Mouse (Mus musculus) spleen, postnatal 4 days (tissue): ENCODE results near the gene Dhrs4.

Source experiments
- DNase-seq, 2 experiments: peaks; one replicate each; pipeline ENCODE4 v3.0.0; 2022; ENCODE audit warnings: low spot score in 2 of 2

Gene Dhrs4

GRCm38 (mm10) chr14:55486836-55487235 lies 8.3 kb downstream of the Dhrs4 start:
- DNase-seq, result no peak

- DNase-seq, result peak in 1 of 2 experiments; percentile 70
These were observed 12.0 kb downstream of the Dhrs4 start, which contains the start of gene Carmil3 for GRCm38 (mm10) chr14:55490361-55491201. Gene Carmil3, plus strand, starts transcription at chr14:55490651.

- DNase-seq, result peak; percentile 70 to 85
These were observed 12.8 kb downstream of the Dhrs4 start for GRCm38 (mm10) chr14:55491291-55491833.

GRCm38 (mm10) chr14:55492103-55492502 lies 13.5 kb downstream of the Dhrs4 start:
- DNase-seq, result no peak

- no peak for DNase-seq
These were observed 17.1 kb downstream of the Dhrs4 start for GRCm38 (mm10) chr14:55495509-55496240.

GRCm38 (mm10) chr14:55496761-55497448 lies 18.3 kb downstream of the Dhrs4 start:
- DNase-seq, result no peak

GRCm38 (mm10) chr14:55497449-55497821 lies 18.9 kb downstream of the Dhrs4 start:
- peak; percentile 88 to 98 for DNase-seq

- DNase-seq, result no peak
These were observed 27.1 kb downstream of the Dhrs4 start for GRCm38 (mm10) chr14:55505612-55506011.

- DNase-seq, result no peak
These were observed 29.2 kb downstream of the Dhrs4 start for GRCm38 (mm10) chr14:55507801-55508200.

- DNase-seq, result no peak
These were observed 31.0 kb downstream of the Dhrs4 start for GRCm38 (mm10) chr14:55509540-55509939.

- DNase-seq, result no peak
These were observed 31.7 kb downstream of the Dhrs4 start, which contains the start of gene Cpne6 for GRCm38 (mm10) chr14:55510125-55510731. Gene Cpne6, plus strand, starts transcription at chr14:55510445.

GRCm38 (mm10) chr14:55511037-55511436 lies 32.5 kb downstream of the Dhrs4 start:
- DNase-seq, result no peak

- no peak for DNase-seq
These were observed 35.4 kb downstream of the Dhrs4 start for GRCm38 (mm10) chr14:55513927-55514326.

GRCm38 (mm10) chr14:55515846-55516245 lies 37.3 kb downstream of the Dhrs4 start:
- no peak for DNase-seq

- no peak for DNase-seq
These were observed 40.3 kb downstream of the Dhrs4 start for GRCm38 (mm10) chr14:55518897-55519296.

GRCm38 (mm10) chr14:55519604-55520003 lies 41.0 kb downstream of the Dhrs4 start:
- DNase-seq, result no peak

GRCm38 (mm10) chr14:55520451-55521361 lies 42.1 kb downstream of the Dhrs4 start:
- no peak for DNase-seq

GRCm38 (mm10) chr14:55524062-55524461 lies 45.5 kb downstream of the Dhrs4 start:
- DNase-seq, result no peak

- DNase-seq, result no peak
These were observed 46.2 kb downstream of the Dhrs4 start, which contains the start of gene Nrl for GRCm38 (mm10) chr14:55524785-55525184. Gene Nrl, minus strand, starts transcription at chr14:55524981.

GRCm38 (mm10) chr14:55526674-55527073 lies 48.1 kb downstream of the Dhrs4 start:
- no peak for DNase-seq
